Mouse (Mus musculus): Measurements from ENCODE around the gene Mtus2.

The Mtus2 gene

GRCm38 (mm10) chr5:147956821-147957564, at the start of gene Mtus2:
Gene Mtus2 (plus strand): TSS chr5:147957320.
- no peak for TF ChIP-seq GATA4 (IDR thresholded peaks at IDR 0.05; ENCODE audit: insufficient replicate concordance, low read length)

- TF ChIP-seq GATA4 (IDR thresholded peaks at IDR 0.05; ENCODE audit: insufficient replicate concordance, low read length) = no peak
Observed at GRCm38 (mm10) chr5:147907851-147908250, 49.3 kb upstream of the Mtus2 start.

- no peak for TF ChIP-seq GATA4 (IDR thresholded peaks at IDR 0.05; ENCODE audit: insufficient replicate concordance, low read length)
Observed at GRCm38 (mm10) chr5:147910807-147911509, 46.2 kb upstream of the Mtus2 start.

GRCm38 (mm10) chr5:147911744-147912143, 45.4 kb upstream of the Mtus2 start:
- peak; percentile 55; the same call in 1 of the 2 replicates for TF ChIP-seq GATA4 (IDR thresholded peaks at IDR 0.05; ENCODE audit: insufficient replicate concordance, low read length)

GRCm38 (mm10) chr5:147913241-147913842, 43.8 kb upstream of the Mtus2 start:
- TF ChIP-seq GATA4 (IDR thresholded peaks at IDR 0.05; ENCODE audit: insufficient replicate concordance, low read length) = no peak

- TF ChIP-seq GATA4 (IDR thresholded peaks at IDR 0.05; ENCODE audit: insufficient replicate concordance, low read length) = no peak
Observed at GRCm38 (mm10) chr5:147915038-147915566, 42.0 kb upstream of the Mtus2 start.

- TF ChIP-seq GATA4 (IDR thresholded peaks at IDR 0.05; ENCODE audit: insufficient replicate concordance, low read length) = no peak
Observed at GRCm38 (mm10) chr5:147916171-147916570, 40.9 kb upstream of the Mtus2 start.

- TF ChIP-seq GATA4 (IDR thresholded peaks at IDR 0.05; ENCODE audit: insufficient replicate concordance, low read length) = peak; percentile 70; the same call in 1 of the 2 replicates
Observed at GRCm38 (mm10) chr5:147918044-147918846, 38.9 kb upstream of the Mtus2 start.

- TF ChIP-seq GATA4 (IDR thresholded peaks at IDR 0.05; ENCODE audit: insufficient replicate concordance, low read length) = no peak
Observed at GRCm38 (mm10) chr5:147924621-147925020, 32.5 kb upstream of the Mtus2 start.

- TF ChIP-seq GATA4 (IDR thresholded peaks at IDR 0.05; ENCODE audit: insufficient replicate concordance, low read length) = no peak
Observed at GRCm38 (mm10) chr5:147925935-147926604, 31.1 kb upstream of the Mtus2 start.

GRCm38 (mm10) chr5:147928668-147929497, 28.2 kb upstream of the Mtus2 start:
- TF ChIP-seq GATA4 (IDR thresholded peaks at IDR 0.05; ENCODE audit: insufficient replicate concordance, low read length) = no peak

GRCm38 (mm10) chr5:147935096-147935495, 22.0 kb upstream of the Mtus2 start:
- TF ChIP-seq GATA4 (IDR thresholded peaks at IDR 0.05; ENCODE audit: insufficient replicate concordance, low read length) = no peak

GRCm38 (mm10) chr5:147939226-147939625, 17.9 kb upstream of the Mtus2 start:
- no peak for TF ChIP-seq GATA4 (IDR thresholded peaks at IDR 0.05; ENCODE audit: insufficient replicate concordance, low read length)
